Mouse (Mus musculus) splenic B cell, adult 2 months (primary cell): ENCODE measurements around the gene Ptprd.
"Not testable (repeated sequence)": the region's sequence is repeated elsewhere in the genome, so short reads cannot be mapped to it uniquely, and the experiment has no call there.

Experiments used
- DNase-seq: peaks from one replicate; pipeline ENCODE4 v3.0.0-alpha.2; 2011; ENCODE audit warnings: low read depth, low spot score
- H3K27me3 ChIP-seq: 2 replicates; pipeline ENCODE4 v1.6.1; 2012; ENCODE audit warnings: mild to moderate bottlenecking, low read length, moderate library complexity, mixed read lengths; ENCODE audit not compliant: control insufficient read depth, poor library complexity, insufficient read depth, severe bottlenecking
- H3K36me3 ChIP-seq: 2 replicates; pipeline ENCODE4 v1.6.1; 2012; ENCODE audit warnings: mild to moderate bottlenecking, low read length, moderate library complexity, mixed read lengths; ENCODE audit not compliant: control insufficient read depth, poor library complexity, insufficient read depth, severe bottlenecking

Gene Ptprd

GRCm38 (mm10) chr4:76448678-76449465, 1762.9 kb downstream of the Ptprd start:
- no peak for DNase-seq
- Histone ChIP-seq H3K27me3 (0 out of 2 replicates have a peak, but pooled peaks cover 2% of the 10 kb centered on the region), H3K36me3 (no peaks in the 10 kb centered on the region)

- H3K27me3 ChIP-seq: 0 out of 2 replicates have a peak, but pooled peaks cover 2% of the 10 kb centered on the region
- no peaks in the 10 kb centered on the region for H3K36me3 ChIP-seq
- DNase-seq: no peak
Measured at GRCm38 (mm10) chr4:76447396-76447795, 1764.4 kb downstream of the Ptprd start.

DNA sequence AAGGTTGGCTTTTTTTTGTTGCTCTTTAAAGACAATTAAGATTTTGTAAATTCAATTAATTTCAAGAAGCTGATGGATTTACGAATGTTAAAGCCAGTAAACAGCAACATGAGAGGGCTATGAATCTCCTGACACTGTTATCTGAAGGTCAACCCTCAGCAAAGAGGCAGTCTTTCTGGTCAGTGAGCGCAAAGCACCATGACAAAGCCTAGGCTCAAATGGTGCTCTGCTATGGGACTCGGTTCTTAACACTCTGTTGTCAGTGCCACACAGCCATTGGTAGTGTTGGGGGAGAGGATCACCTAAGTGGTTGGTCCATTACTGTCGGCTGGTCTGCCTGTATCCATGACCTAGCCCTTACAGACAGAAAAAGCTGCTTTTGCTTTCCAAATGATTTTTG, 1767.0 kb downstream of the Ptprd start:
- DNase-seq: no peak
- no peaks in the 10 kb centered on the region for H3K36me3 ChIP-seq
- 0 out of 2 replicates have a peak, but pooled peaks cover 2% of the 10 kb centered on the region for H3K27me3 ChIP-seq

- DNase-seq: no peak
- Histone ChIP-seq H3K27me3 (no peaks in the 10 kb centered on the region), H3K36me3 (no peaks in the 10 kb centered on the region)
Measured at GRCm38 (mm10) chr4:76443553-76443952, 1768.2 kb downstream of the Ptprd start.

- no peak for DNase-seq
- no peaks in the 10 kb centered on the region for H3K27me3 ChIP-seq
- no peaks in the 10 kb centered on the region for H3K36me3 ChIP-seq
Measured at GRCm38 (mm10) chr4:76440791-76441364, 1770.9 kb downstream of the Ptprd start.

- no peak for DNase-seq
- no peaks in the 10 kb centered on the region for H3K27me3 ChIP-seq
- H3K36me3 ChIP-seq: no peaks in the 10 kb centered on the region
Measured at GRCm38 (mm10) chr4:76438496-76439079, 1773.2 kb downstream of the Ptprd start.

- Histone ChIP-seq H3K27me3 (no peaks in the 10 kb centered on the region), H3K36me3 (no peaks in the 10 kb centered on the region)
- no peak for DNase-seq
Measured at GRCm38 (mm10) chr4:76438068-76438467, 1773.7 kb downstream of the Ptprd start.

DNA sequence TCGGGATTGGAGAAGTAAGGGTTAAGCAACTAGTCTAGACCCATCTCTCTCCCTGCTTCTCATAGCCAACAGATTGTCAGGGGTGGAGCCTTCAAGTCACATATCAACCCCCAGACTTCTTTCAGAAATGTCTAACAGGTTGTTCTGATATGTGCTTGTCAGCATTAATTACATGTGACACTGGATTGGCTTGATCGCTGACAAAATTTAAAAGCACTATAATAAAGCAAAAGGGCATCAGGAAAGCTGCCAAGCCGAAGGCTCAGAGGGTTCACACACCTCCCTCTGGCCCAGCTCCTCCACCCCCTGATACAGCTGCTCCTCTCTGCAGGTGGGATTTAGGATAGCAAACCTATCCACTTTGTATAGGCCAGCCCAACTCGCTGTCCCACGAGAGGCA, 1775.8 kb downstream of the Ptprd start:
- H3K36me3 ChIP-seq: no peaks in the 10 kb centered on the region
- no peak for DNase-seq
- H3K27me3 ChIP-seq: no peaks in the 10 kb centered on the region

DNA sequence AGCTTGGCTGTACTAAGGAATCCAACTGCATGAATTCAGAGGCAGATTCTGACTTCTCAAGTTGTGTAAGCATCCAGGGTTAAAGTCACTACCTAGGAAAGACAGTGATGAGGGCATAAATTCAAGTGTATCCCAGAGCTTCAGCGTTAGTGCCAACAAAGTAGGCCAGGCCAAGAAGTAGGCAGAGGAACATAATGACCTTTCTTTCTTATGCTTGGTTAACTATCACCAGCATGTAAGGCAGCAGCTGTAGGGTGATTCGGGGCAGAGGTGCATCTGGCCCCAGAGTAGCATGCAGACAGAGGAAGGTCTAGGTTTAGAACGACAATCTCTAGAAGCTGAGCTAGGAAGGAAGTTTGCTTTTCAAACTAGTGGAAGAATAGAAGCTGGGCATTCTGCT, 1782.0 kb downstream of the Ptprd start:
- Histone ChIP-seq H3K36me3 (no peaks in the 10 kb centered on the region), H3K27me3 (no peaks in the 10 kb centered on the region)
- DNase-seq: no peak

GRCm38 (mm10) chr4:76427036-76427435, 1784.7 kb downstream of the Ptprd start:
- DNase-seq, H3K27me3 ChIP-seq, H3K36me3 ChIP-seq: not testable (repeated sequence)

GRCm38 (mm10) chr4:76425230-76425575, 1786.6 kb downstream of the Ptprd start:
- Histone ChIP-seq H3K27me3 (no peaks in the 10 kb centered on the region), H3K36me3 (no peaks in the 10 kb centered on the region)
- no peak for DNase-seq

- no peak for DNase-seq
- Histone ChIP-seq H3K27me3 (no peaks in the 10 kb centered on the region), H3K36me3 (no peaks in the 10 kb centered on the region)
Measured at GRCm38 (mm10) chr4:76424324-76425229, 1787.2 kb downstream of the Ptprd start.

DNA sequence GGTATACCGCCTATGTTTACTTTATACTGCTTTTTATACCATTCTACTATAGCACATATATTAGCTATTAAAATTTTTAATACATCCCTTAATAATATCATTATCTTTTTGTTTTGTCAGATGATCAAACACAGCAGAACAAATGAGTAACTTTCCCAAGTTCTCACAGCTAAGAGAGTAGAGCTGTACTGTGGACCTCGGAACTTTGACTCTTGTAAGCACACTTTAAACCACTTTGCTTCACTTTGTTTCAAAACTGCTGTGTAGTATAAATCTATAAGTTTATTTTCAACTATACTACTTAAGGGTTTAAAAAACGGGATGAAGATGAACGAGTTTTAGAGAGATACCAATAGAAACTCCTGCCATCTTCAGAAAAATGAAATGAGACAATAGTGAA, 1789.6 kb downstream of the Ptprd start:
- no peaks in the 10 kb centered on the region for H3K36me3 ChIP-seq
- DNase-seq: no peak
- H3K27me3 ChIP-seq: no peaks in the 10 kb centered on the region; the same call in 1 of the 2 replicates

DNA sequence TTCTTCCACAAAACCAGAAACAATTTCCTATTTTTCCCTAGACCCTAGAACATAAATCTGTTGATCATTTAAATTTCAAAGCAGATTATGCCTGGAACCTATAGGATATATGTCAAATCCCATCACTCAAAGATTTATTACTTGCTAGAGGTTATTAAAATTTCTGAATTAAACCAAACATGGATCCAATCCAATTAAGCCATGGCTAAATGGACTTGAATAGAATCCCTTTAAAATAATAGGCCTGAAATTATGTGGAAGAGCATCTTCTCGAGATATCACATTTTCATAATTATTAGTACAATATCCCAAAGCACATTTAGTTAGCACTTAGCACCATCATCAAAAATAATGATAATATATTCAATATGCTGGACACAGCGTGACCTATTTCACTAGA, 1792.1 kb downstream of the Ptprd start:
- no peaks in the 10 kb centered on the region; the same call in 1 of the 2 replicates for H3K27me3 ChIP-seq
- DNase-seq: no peak

More for the DNA sequence above, 1792.1 kb downstream of the Ptprd start:
- H3K36me3 ChIP-seq: no peaks in the 10 kb centered on the region
